ENCODE assay signal across 25 mouse cellular contexts in genomic region chr7:135758171-135758570, GRCm38 (mm10). TPM values are rescaled to one million over a fixed set of nuclear protein-coding genes. Genes with fewer than 3 reads are reported as not detected.
DNase-seq lines count a peak whose midpoint lies in the region; ATAC-seq and TF ChIP-seq lines count a peak whose summit lies in the region.
"Had no signal": no experiment of that assay in that cellular context is flagged by ENCODE, and none has a peak within 500 bp of the region (broad histone marks: within the 10 kb centered on the region; RNA-seq: fewer than 3 reads in every experiment).

No protein-coding gene starts in this region.

- H3K36me3 ChIP-seq in hindbrain, embryonic 13.5 days = no peaks in the 10 kb centered on the region
- no peaks in the 10 kb centered on the region for H3K36me3 ChIP-seq in hindbrain, embryonic 12.5 days
- H3K36me3 ChIP-seq in kidney, adult 2 months (ENCODE audit: control insufficient read depth, insufficient read depth, low read length) = no peaks in the 10 kb centered on the region
- H3K36me3 ChIP-seq: heart, embryonic 12.5 days; limb, embryonic 12.5 days; midbrain, embryonic 13.5 days had no signal

- H3K27ac ChIP-seq in hindbrain, embryonic 13.5 days = peak overlapping the region; percentile 69
- H3K27ac ChIP-seq in hindbrain, embryonic 12.5 days = no peak overlapping the region
- H3K27ac ChIP-seq in kidney, adult 2 months (ENCODE audit: insufficient read depth, low read depth, low read length) = peak overlapping the region; percentile 19; the same call in 1 of the 2 replicates
- H3K27ac ChIP-seq: gastrocnemius, adult 2 months; kidney, postnatal 0 days; layer of hippocampus, adult 2 months; left cerebral cortex, adult 2 months; limb, embryonic 12.5 days; midbrain, embryonic 13.5 days had no signal

- no peaks in the 10 kb centered on the region for H3K27me3 ChIP-seq in hindbrain, embryonic 13.5 days
- no peaks in the 10 kb centered on the region for H3K27me3 ChIP-seq in hindbrain, embryonic 12.5 days
- no peaks in the 10 kb centered on the region for H3K27me3 ChIP-seq in kidney, adult 2 months (replicated peaks; ENCODE audit: control insufficient read depth, insufficient read depth, low read length)
- H3K27me3 ChIP-seq: heart, embryonic 12.5 days; limb, embryonic 12.5 days; midbrain, embryonic 13.5 days had no signal

- H3K4me2 ChIP-seq in hindbrain, embryonic 13.5 days = no peak overlapping the region
- H3K4me2 ChIP-seq in hindbrain, embryonic 12.5 days (replicated peaks) = no peak overlapping the region
- H3K4me2 ChIP-seq: heart, embryonic 12.5 days; limb, embryonic 12.5 days; liver, embryonic 11.5 days; midbrain, embryonic 13.5 days had no signal

- H3K4me1 ChIP-seq in hindbrain, embryonic 13.5 days (replicated peaks) = peaks cover 20% of the 10 kb centered on the region
- H3K4me1 ChIP-seq in hindbrain, embryonic 12.5 days = peaks cover 12% of the 10 kb centered on the region
- H3K4me1 ChIP-seq in kidney, adult 2 months (ENCODE audit: control insufficient read depth, insufficient read depth, low read length) = peaks cover under 1% of the 10 kb centered on the region; the same call in 1 of the 2 replicates
- H3K4me1 ChIP-seq: heart, embryonic 12.5 days; limb, embryonic 12.5 days; megakaryocyte, embryonic 14.5 days had no signal

- TF ChIP-seq CTCF in kidney, adult 2 months (conservative IDR thresholded peaks at IDR 0.05; ENCODE audit: insufficient read depth, insufficient read length, low read depth, low read length) = no peak

- no peak for TF ChIP-seq POLR2A in kidney, adult 2 months (IDR thresholded peaks at IDR 0.05; ENCODE audit: low read depth, low read length)

- peak; percentile 65 for DNase-seq in kidney, adult 2 months
- no peak for DNase-seq in kidney, postnatal 10 days
- peak; percentile 8 for DNase-seq in adipocyte (ENCODE audit: low spot score)
- peak; percentile 46 to 50 for DNase-seq in kidney, postnatal 36 days
- DNase-seq in testis, postnatal 14 days (ENCODE audit: low spot score) = no peak
- no peak for DNase-seq in adrenal gland, adult 8-10 months
- DNase-seq: adrenal gland, postnatal 14 days; cerebellum, adult 11-12 months; cerebellum, postnatal 10 days; gastrocnemius, adult 2 months; gastrocnemius, postnatal 36 days; heart, adult 18-20 months had no signal

- WGBS in hindbrain, embryonic 13.5 days = 73% methylated on average over 4 of the region's 4 CpGs
- 70% methylated on average over 4 of the region's 4 CpGs for WGBS in hindbrain, embryonic 12.5 days
- WGBS in kidney, adult 2 months = 56% methylated on average over 4 of the region's 4 CpGs

- H3K9me3 ChIP-seq in hindbrain, embryonic 13.5 days = no peaks in the 10 kb centered on the region
- H3K9me3 ChIP-seq in hindbrain, embryonic 12.5 days (replicated peaks) = no peaks in the 10 kb centered on the region
- H3K9me3 ChIP-seq: limb, embryonic 12.5 days; midbrain, embryonic 13.5 days had no signal

- H3K4me3 ChIP-seq in hindbrain, embryonic 13.5 days = no peak overlapping the region
- H3K4me3 ChIP-seq in hindbrain, embryonic 12.5 days = no peak overlapping the region
- H3K4me3 ChIP-seq in kidney, adult 2 months (ENCODE audit: insufficient read depth, low read depth, low read length) = no peak overlapping the region
- H3K4me3 ChIP-seq: erythroblast, embryonic 14.5 days; gastrocnemius, adult 2 months; heart, embryonic 12.5 days; layer of hippocampus, adult 2 months; left cerebral cortex, adult 2 months; limb, embryonic 12.5 days; megakaryocyte, embryonic 14.5 days; midbrain, embryonic 13.5 days had no signal

- H3K9ac ChIP-seq in hindbrain, embryonic 13.5 days = no peak overlapping the region
- no peak overlapping the region for H3K9ac ChIP-seq in hindbrain, embryonic 12.5 days
- H3K9ac ChIP-seq: heart, embryonic 12.5 days; limb, embryonic 12.5 days; midbrain, embryonic 13.5 days had no signal

- ATAC-seq in hindbrain, embryonic 13.5 days (ENCODE audit: low FRiP score) = no peak
- ATAC-seq in hindbrain, embryonic 12.5 days (ENCODE audit: low FRiP score) = no peak
- ATAC-seq: activated CD4-positive, CD25-positive, alpha-beta regulatory T cell, adult 4 months; inflammation-experienced regulatory T-cells, adult 6 months; midbrain, embryonic 13.5 days had no signal

RNA-seq across cellular contexts. Expression of gene Mki67, which starts 42.0 kb away (rescaled TPM):
- 8.1 and 10.2 TPM in 2 replicates for polyA plus RNA-seq in hindbrain, embryonic 13.5 days (2015; fragmentation: Nextera tagmentation; extraction: Ambion mirVana)
- polyA plus RNA-seq in hindbrain, embryonic 12.5 days (2016; fragmentation: Nextera tagmentation; extraction: Ambion mirVana) = 36.0 and 37.0 TPM in 2 replicates
- 0.18 and 0.28 TPM in 2 replicates for polyA plus RNA-seq in kidney, adult 2 months (2012; rRNA removed)
- 1 to 10 TPM; 2.0 to 4.2 (median 3.2) TPM for total RNA-seq in adrenal gland, adult 8-10 months (2022)

Comparison
In these comparisons a context has a peak if more than half of its experiments do, and no peak if none do; other contexts are left out.
1. DNase-seq: peak in kidney, adult 2 months (single experiment), adipocyte (single experiment) and kidney, postnatal 36 days (2 of 2); none in kidney, postnatal 10 days (single experiment), testis, postnatal 14 days (single experiment) and adrenal gland, adult 8-10 months (single experiment).